Mouse (Mus musculus) gastrocnemius, adult 8-10 months (tissue): Measurements from ENCODE around the gene Tspan32. TPM values are rescaled to one million over a fixed set of nuclear protein-coding genes. Genes with fewer than 3 reads are reported as not detected.

Experiments used
- DNase-seq, 2 experiments: peaks; one replicate each; pipeline ENCODE4 v3.0.0; 2022; ENCODE audit warnings: low spot score in 2 of 2
- total RNA-seq, 4 experiments: library from RNA; stranded (reverse); gene quantifications; 2 replicates each; pipeline ENCODE4 v1.2.4; 2022

The Tspan32 gene
- total RNA-seq, result under 1 TPM in 2 of 4 experiments, not detected in 2; 0.27 to 0.56 TPM

DNA sequence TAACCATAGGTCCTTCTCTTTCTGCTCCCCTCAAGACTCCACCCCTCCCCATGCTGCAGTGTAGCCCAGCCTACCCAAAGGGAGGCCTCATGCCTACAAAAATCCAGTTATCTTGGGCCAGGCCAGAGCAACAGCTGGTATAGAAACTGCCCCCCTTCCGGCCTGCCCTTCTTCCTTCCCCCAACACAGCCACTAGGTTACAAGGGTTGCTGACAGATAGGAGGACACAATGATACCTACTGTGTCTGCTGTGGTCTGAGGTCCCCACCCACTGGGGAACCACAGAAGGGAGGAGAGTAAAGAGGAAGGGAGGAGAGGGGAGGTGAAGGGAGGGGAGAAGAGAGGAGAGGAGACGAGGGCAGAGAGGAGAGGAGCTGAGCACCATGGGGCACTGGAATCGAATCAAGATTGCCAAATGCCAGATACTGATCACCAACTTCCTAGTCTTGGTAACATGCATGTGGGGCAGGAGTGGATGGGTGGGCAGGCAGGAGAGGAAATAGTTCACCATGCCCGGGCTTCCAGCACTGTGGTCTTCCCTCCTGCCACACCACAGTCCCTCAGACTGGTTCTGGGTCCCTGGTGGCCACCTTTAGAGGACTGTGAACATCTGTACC is at the start of gene Tspan32:
Gene Tspan32, plus strand, starts transcription at position 320 of the 617 bp plus-strand sequence.
- no peak for DNase-seq

DNA sequence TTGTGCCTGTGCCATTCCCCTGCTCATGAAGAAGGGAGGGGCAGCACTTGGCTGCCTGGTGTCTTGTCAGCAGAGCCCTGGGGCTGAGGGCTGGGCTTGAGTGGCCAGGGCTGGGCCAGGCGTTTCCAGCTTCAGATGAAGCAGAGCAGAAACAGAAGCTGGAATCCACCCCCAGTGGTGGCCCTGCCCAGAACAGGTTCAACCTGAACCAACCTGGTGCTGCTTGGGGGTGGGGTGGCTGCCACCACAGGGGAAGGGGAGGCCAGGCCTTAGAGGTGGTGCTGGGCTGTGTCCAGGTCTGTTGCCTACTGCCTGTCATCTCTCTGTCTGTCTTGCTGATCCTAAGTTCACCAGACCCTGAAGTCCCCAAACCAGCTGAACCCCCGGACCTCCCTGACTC is 48.8 kb upstream of the Tspan32 start:
- DNase-seq, result no peak

DNA sequence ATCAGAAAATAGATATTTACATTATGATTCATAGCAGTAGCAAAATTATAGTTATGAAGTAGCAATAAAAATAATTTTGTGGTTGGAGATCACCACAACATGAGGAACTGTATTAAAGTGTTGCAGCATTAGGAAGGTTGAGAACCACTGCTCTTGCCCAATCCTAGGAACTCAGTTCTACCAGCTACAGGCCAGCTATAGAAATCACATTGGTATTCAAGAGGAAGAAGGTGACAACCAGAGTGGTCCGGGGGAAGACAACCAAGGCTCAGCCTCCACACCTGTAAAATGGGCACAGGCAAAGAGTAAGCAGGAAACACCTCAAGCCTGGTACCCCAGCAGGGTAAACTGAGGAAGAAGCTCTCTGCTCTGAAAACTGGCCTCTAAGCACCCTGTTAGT is 46.0 kb upstream of the Tspan32 start:
- no peak for DNase-seq

DNA sequence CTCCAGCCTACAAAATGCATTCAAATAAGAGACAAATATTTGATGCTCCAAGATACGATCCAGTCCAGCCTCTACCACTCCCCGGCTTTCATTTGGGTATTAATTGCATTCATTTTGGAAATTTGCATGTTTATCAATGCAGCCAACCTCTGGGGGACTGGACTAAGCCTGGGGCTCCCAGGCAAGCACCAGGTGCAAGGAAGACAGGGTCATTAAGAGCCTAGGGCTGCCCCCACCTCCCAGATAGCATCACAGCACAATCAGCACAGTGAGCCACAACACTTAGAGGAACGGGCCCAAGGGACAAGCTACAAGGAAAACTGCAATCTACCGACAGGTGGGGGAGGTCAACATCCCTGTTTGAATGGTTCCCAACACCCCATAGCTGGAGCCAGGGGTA is 45.1 kb upstream of the Tspan32 start:
- no peak for DNase-seq

DNA sequence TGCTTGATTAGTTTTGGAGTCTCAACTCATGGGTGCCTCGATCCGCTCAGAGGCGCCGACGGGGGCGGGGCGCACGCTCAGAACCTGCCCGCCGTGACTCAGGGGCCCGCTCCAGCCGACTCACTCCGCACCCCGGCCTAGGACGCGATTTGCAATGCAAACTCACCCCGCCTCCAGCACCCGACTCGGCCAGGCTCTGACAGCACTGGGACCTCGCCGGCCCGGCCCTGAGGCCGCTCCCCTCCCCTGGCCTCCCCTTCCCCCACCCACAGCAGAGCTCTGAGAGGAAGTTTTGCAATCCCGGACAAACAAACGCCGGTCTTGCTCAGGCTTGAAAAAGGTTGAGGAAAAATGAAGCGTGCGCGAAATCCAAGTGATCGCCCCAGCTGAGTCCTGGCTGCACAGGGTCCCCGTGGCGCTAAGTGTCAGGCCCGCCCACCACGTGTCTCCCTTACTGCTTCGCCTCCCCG is 37.4 kb upstream of the Tspan32 start:
- DNase-seq, result no peak

DNA sequence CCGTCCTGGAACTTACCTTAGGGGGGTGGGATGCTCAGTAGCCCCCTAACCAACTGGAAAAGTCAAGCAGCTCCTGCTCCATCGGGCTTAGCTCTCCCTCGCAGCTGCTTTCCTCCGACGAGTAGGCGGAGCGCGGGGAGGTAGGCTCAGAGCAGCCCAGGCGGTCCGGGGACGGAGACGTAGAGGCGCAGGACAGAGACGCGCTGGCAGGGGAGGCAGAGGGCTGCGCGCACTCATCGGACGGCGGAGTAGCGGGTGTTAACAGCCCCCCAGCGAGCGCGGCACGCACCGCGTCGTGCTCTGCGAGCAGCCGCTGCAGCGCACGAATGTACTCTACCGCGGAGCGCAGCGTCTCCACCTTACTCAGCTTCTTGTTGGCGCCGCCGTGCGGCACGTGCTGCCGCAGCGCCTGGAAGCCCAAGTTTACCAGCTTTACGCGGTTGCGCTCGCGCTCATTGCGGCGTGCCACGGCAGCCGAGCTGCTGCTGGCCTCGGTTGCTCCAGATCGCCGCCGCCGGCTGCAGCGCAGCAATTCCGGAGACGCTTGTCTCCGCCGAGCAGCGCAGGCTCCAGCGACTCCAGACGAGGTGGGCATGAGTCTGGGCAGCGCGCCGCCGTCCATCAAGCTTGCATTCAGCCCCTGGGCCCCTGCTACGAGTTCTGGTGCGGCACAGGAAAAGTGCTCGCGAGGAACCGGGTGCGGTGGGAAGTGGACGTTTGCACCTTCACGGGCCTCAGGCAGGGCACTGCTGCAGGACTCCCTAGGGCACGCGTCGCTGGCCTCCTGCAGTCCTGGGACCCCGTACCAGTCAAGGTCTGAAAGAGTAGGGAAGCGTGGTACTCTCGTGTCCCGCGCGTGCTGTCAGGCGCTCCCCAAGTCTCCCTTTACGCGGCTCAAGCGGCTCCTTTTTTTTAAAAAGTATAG is 36.7 kb upstream of the Tspan32 start:
- DNase-seq, result no peak

DNA sequence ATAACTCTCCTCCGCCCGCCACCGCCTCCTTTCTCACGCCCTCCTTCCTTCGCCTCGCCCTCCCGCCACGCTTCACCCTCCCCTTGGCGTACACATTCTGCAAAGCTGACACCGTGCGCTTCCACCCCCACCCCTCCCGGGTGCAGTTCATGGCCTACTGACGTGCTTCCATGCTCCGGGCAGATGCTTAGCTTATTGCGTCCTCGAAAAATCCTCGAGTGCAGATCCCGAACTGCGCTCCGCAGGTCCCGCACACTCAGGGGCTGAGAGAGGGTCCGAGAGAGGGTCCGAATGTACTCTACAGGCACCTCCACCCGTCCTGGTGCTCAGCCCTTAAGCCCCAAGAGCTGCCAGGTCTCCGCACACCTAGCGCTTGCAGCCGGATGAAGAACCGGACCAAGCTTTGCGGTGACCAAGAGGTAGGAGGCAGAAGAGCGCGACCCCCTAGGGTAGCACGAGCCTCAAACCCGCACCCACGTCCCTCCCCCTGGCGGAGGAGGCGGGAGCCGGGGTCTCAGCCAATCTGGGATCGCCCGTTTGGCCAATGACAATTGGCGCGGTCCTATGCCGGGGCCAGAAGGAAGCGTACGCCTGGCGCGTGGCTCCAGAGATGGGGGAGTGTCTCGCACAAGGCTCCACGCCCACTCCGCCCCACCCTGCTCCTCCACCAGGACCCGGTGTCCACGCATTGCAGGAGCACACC is 35.9 kb upstream of the Tspan32 start, which contains the start of gene Ascl2:
Gene Ascl2, minus strand, starts transcription at position 456 of the 703 bp plus-strand sequence.
- no peak for DNase-seq

DNA sequence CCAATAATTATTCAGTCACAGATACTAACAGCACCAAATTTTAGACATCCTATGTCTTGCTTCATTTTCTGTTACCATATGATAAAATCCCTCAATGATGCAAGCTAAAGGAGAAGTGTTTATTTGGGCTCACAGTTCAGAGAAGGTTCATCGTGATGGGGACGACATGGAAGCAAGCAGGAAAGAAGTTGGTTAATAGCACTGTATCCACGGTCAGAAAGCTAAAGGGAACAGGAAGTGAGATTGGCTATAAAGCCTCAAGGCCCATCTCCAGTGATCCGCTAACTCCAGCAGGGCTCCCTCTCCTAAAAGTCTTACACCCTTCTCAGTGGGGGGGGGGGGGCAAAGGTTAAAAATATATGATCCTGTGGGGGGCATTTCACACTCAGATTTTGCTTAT is 22.9 kb upstream of the Tspan32 start:
- no peak for DNase-seq

DNA sequence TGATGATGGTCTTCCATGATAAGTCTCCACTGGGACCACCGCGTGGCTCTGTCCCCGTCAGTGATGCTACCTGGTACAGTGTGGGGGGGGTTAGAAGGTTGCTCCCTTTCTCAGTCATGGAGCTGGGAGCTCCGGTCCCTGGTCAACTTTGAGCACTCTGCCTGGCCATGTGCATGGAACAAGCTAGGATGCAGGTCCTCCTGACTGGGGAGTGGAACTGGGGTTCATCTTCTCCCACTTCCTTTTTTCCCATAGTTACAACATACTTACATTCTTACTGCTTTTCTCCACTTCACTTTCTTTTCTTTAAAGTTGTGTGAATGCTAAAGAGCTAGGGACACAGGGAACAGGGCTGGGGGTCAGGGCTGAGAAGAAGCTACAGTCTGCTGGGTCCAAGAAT is 19.7 kb upstream of the Tspan32 start:
- no peak for DNase-seq

DNA sequence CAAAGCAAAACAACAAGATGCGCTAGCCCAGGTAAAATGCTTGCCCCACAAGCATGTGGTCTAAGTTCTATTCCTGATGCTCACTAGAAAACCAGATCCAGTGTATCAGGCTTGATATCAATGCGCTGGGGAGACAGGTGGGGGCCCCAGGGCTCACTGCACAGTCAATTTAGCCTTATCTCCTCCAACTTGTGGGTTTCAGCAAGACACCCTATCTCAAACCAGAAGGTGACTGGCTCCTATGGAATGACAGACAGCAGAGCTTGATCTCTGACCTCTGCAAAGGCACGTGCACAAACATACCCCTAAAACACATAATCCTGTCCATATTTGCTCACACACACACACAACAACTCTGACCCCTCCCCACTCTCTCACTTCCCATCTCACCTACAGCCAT is 17.1 kb upstream of the Tspan32 start:
- DNase-seq, result no peak

DNA sequence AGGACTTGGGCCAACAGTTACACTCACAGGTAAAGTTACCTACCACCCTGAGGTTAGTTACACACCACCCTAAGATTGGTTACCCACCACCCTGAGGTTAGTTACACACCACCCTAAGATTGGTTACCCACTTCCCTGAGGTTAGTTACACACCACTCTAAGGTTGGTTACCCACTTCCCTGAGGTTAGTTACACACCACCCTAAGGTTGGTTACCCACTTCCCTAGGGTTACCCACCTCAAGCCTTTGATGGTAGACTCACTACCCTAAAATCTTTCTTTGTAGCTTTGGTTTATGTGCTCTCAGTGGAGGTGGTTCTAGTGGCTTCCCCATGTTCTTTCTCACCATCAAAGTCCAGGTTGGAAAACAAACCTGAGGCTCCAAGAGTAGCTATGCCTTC is 9.8 kb upstream of the Tspan32 start:
- DNase-seq, result no peak

DNA sequence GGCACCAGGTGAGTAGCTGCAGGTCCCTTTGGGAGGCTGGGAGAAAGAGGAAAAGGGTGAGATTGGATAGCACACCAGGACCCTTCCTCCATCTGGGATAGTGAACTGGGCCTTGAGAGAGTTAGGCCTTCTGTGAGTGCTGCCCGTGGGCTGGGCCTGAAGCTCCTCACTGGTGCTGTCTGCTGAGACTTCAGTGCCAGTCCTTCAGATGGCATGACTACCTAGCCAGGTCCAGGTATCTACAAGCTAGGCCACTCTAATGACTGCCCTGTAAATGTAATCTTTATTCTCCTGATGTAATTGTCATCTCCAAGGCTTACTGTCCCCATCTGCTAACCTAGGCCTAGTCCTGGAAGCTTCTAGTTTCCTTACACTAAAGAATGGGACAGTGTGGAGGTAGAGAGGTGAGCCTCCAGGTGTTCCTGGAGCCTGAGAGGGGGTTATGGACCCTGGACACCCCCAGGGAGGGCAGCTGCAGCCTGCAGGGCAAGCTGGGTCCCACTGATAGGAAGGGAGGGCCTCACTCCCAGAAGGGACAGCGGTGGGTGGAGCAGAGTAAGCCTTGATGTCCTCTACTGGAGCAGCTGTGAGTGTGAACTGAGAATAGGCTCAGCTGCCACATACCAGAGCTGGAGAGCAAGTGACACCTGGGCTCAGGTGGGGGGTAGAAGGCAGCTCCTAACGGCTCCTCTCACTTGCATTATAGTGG is 9.1 kb upstream of the Tspan32 start:
- no peak for DNase-seq

DNA sequence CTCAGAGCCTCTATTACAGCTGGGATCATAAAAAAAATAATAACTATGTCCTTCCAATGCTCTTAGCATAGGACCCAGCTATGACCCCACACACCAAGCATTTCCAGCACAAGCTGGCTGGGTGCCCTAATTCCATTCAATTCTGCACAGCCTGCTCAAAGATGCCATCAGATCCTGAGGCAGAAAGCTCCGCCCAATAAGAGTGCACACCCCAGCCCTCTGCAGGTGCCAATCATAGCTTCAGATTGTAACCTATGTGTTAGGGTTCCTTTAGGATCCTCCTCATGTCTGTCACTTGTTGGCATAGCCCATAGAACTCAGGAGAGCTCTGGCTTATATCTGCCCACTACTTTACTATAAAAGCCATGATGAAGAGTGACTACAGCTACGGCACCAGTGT is 7.8 kb upstream of the Tspan32 start:
- DNase-seq, result no peak

DNA sequence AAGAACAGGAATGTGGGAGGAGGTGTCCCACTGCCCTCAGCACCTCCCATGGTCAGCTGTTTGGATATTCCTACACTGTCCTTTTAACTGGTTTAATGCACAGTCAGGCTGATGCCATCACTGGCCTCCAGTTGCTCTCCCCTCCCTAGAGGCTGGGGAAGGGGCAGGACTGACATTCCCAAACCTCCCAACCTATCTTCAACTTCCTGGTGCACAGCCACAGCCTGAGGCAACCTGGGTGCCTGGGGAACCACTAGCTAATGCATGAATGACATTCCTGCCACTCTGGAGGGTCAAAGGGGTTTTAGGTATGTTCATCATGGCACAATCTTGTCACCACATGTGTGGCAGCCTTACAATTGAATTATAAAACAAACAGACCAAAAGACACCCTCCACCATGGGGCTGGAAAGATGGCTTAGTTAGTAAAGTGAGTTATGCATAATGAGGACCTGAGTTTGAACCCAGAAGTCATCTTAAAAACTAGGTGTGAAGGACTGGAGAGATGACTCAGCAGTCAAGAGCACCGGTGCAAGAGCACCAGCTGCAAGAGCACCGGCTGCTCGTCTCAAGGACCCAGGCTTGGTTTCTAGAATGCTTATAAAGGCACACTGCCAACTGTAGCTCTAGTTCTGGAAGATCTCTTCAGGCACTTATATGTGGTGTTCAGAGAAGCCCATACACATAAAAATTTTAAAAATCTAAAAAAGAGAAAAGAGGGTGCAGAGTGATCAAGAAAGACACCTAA is 7.3 kb upstream of the Tspan32 start:
- no peak for DNase-seq

DNA sequence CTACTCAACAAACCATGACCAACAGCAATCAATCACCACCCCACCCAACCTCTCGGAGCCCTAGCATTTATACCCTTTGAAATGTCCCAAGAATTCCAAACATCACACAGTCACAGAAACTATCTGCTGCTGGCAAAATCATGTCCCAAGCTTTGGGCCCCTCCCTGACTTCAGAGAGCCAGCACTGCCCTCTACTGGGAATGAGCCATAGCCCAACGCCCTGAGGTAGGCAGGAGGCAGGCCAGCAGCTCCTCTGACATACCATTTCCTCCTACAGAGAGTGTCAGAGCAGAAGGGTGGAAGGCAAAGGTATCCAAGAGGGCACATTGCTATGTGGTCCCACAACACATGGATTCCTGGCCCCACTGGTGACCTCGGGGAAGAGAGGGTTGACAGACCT is 2.2 kb upstream of the Tspan32 start:
- no peak for DNase-seq

DNA sequence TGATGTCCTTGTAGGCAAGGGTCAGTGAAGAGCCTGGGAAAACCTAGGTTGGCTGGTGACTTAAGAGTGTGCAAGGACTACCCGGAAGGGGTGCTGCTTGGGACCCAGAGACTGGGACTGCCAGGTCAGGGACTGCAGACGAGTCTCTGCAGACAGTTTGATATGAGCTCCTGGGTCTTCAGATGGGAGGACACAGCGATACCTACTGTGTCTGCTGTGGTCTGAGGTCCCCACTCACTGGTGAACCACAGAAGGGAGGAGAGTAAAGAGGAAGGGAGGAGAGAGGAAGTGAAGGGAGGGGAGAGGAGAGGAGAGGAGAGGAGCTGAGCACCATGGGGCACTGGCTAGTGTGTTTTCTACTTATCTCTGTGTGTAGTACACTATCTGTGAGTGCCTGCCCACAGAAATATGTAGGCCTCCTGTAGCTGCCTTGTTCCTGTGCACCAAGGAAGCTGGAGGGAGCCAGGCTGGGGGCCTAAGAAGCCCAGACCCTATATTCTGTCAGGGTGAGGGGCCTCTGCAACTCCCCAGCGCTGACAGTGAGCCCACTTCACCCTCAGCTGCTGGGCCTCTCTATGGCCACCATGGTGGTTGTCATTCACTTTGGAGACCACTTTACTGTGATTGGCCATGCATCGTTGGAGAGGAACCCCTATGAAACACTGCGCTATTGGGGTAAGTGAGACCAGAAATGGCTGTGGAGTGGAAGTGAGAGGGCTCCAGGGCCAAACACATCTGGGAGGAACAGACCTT is 674 bp downstream of the Tspan32 start:
- no peak for DNase-seq

DNA sequence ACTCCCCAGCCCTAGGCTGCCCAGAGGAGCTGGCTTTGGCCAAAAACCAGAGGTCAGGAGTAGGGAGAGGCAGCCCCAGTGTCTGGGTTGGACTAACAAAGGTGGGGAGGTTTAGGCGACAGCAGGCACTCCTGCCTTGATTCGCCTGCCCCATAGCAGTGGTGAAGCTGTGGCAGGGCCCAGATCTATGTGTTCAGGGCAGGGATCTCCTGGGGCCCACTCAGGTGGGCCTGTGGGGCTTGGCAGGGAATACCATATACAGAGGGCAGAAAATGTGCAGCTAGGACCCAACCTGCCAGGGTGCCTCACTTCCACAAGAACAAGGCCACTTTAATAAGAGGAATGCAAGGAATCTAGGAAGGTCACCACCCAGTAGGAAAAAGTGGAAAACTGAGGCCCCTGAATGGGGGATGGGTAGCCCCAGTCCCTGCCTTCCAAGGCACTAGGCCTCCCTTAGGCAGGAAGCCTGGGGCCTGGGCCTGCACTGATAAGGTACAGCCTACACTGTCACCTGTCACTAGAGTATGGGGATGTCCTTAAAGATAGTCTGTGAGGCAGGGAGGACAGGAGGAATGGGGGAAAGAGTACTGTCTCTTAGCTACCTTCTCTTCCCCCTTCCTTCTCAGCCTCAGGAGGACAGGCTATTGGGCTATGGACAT is 1.4 kb downstream of the Tspan32 start:
- DNase-seq, result no peak

DNA sequence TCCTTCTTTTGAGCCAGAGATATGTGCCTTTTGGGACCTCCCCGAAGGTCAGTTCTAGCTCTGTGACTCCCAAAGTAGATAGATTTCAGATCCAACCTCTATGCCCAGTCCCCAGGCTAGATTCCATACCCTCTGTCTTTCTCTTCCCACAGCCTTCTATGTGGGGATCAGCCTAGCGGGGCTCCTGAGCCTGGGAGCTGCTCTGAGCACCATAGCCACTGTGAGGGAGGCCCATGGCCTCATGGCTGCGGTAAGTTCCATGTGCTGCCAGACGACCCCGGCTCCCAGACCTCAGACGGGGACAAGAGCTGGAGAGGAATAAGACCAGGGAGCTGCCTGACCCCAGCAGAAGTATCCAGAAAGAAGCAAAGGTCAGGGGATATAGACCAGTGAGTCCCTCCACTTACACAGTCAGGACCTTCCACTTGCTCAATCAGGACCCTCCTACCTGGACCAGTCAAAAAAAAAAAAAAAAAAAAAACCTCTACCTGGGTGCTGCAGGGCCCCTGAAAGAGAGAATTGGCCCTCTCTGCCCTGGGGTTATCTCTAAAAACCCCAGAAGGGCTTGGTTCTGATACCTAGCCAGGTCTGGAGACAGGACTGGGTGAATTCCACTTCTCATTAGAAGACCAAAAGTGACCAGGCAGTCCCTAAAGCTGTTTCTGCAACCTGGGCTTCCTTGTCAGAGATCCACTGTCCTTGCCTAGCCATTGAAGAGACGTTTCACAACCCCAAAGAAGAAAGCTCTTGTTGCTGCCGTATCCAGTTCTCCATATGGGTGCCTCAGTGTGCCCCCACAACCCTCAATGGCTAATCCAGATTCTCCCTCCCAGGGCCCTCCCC is 2.1 kb downstream of the Tspan32 start:
- no peak for DNase-seq
